Mouse (Mus musculus) kidney, postnatal 0 days (tissue): ENCODE measurements around the gene 4930595D18Rik. TPM values are rescaled to one million over a fixed set of nuclear protein-coding genes. Genes with fewer than 3 reads are reported as not detected.
A peak's percentile ranks its signal among the peaks of the same experiment; 100 is the strongest.

Experiments
- ATAC-seq: fragments of 200-750 bp; cut with Nextera tagmentation; replicated peaks from 2 replicates; pipeline ENCODE4 v1.8.0; 2017; ENCODE audit warnings: low read depth, moderate number of reproducible peaks, moderate TSS enrichment, moderate library complexity; ENCODE audit not compliant: low FRiP score
- DNase-seq: peaks from one replicate; pipeline ENCODE4 v3.0.0-alpha.2; 2016; ENCODE audit warnings: low spot score
- H3K27ac ChIP-seq: fragments of 300-500 bp; sonication (generic); 2 replicates; pipeline ENCODE4 v1.5.1; 2014; ENCODE audit warnings: mild to moderate bottlenecking
- H3K27me3 ChIP-seq: fragments of 300-500 bp; sonication (generic); 2 replicates; pipeline ENCODE4 v1.6.1; 2014; ENCODE audit warnings: low read length, mixed read lengths; ENCODE audit not compliant: insufficient read depth
- H3K36me3 ChIP-seq: fragments of 300-500 bp; sonication (generic); 2 replicates; pipeline ENCODE4 v1.6.1; 2014; ENCODE audit warnings: low read length, mixed read lengths; ENCODE audit not compliant: insufficient read depth
- H3K4me1 ChIP-seq: fragments of 300-500 bp; sonication (generic); replicated peaks from 2 replicates; pipeline ENCODE4 v1.6.1; 2014; ENCODE audit warnings: antibody characterized with exemption, low read length, mixed read lengths; ENCODE audit not compliant: insufficient read depth
- H3K4me2 ChIP-seq: fragments of 300-500 bp; sonication (generic); 2 replicates; pipeline ENCODE4 v1.6.1; 2014; ENCODE audit warnings: mild to moderate bottlenecking, low read length, moderate library complexity, mixed read lengths
- H3K4me3 ChIP-seq: fragments of 300-500 bp; sonication (generic); replicated peaks from 2 replicates; pipeline ENCODE4 v1.5.1; 2014; ENCODE audit warnings: low read depth, low read length
- H3K9ac ChIP-seq: fragments of 300-500 bp; sonication (generic); 2 replicates; pipeline ENCODE4 v1.6.1; 2014; ENCODE audit warnings: low read depth, low read length
- H3K9me3 ChIP-seq: fragments of 300-500 bp; sonication (generic); replicated peaks from 2 replicates; pipeline ENCODE4 v1.6.1; 2016; ENCODE audit warnings: low read length, inconsistent platforms, mixed read lengths
- CTCF ChIP-seq: IDR thresholded peaks from 2 replicates; pipeline ENCODE4 v1.5.1; 2016; ENCODE audit warnings: antibody characterized with exemption, low read depth, mild to moderate bottlenecking, moderate library complexity
- WGBS: fragments of 180-500 bp; shearing (Covaris S2); extraction: QIAGEN DNeasy Blood & Tissue Kit; methylation state at CpG from one replicate; pipeline ENCODE4 v1.1.7; 2014; 5-methylcytosine and 5-hydroxymethylcytosine counted together
- polyA plus RNA-seq: library from polyadenylated mRNA; unstranded; fragments of >200 nt; fragmentation: Nextera tagmentation; extraction: Ambion mirVana; gene quantifications from 2 replicates; pipeline ENCODE4 v1.2.1, GENCODE M21; 2015

Gene 4930595D18Rik
- polyA plus RNA-seq, 1 experiment from 2014 or later = not detected

DNA sequence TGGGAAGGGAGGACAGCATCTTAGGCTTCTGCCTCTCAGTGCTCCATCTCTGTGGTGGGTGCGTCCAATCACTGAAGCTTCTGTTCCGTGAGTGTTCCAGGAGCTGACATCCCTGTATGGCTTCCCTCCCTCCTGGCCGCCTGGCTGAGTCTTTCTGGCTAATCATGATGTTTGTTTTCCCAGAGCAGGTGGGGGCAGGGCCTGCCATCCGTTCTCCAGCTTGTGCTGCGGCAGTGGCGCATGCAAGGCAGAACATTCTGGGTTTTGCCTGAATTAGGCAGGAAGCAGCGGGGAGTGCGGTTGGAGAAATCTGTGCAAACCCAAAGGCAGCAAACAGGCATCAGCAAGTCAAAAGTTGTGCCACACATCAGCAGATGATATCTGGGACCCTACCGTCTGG is 39.0 kb downstream of the 4930595D18Rik start:
- Histone ChIP-seq H3K27ac (no peak overlapping the region), H3K36me3 (no peaks in the 10 kb centered on the region), H3K9ac (no peak overlapping the region), H3K27me3 (no peaks in the 10 kb centered on the region), H3K4me3 (no peak overlapping the region), H3K9me3 (no peaks in the 10 kb centered on the region), H3K4me1 (peaks cover 19% of the 10 kb centered on the region), H3K4me2 (no peak overlapping the region)
- TF ChIP-seq CTCF = no peak
- WGBS = 27% methylated on average over 9 of the region's 9 CpGs
- DNase-seq = peak; percentile 27
- no peak; the same call in 1 of the 2 replicates for ATAC-seq

DNA sequence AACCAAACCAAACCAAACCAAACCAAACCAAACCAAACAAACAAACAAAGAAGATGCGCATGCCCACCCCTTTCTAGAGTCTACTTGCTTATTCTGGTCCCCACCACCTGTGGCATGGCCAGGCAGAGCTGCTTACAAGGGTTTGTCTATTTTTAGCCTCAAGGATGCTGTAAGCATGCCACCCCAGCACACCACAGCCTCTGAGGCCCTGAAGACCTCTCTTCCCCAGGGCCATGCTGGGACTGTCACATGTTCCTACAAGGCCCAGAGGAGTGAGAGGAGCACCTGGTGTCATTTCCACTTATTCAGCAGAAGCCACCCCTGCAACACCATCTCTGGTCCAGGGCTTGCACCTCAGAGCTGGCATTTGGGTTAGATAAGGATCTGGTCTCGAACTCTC is 39.7 kb downstream of the 4930595D18Rik start:
- 96% methylated on average over 2 of the region's 2 CpGs for WGBS
- H3K27ac ChIP-seq = no peak overlapping the region
- ATAC-seq = no peak

DNA sequence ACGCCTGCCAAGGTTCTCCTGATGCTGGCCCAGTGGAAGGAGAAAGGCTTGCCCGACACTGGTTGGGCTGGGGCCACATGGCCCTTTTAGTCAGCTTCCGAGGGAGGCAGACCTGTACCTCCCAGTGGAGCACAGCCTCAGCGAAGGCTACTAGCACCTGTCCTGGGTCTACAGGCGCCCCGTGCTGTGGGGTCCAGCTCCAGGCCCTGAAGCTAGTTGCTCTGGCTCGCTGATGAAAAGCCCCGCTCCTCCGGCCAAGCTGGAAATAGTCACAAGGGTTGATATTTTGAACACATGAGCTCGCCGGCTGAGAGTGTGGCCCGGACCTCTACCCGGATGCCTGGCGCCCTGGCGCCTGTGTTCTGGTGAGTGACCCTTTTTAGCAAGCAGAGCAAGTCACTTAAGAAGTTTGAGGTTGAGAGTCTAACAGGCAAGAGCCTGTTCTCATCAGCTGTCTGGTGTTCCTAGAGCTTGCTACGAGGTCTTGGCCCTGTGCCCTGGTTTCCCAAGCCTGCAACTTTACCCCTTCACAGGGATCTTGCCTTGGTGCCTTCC is 40.7 kb downstream of the 4930595D18Rik start:
- H3K4me3 ChIP-seq = no peak overlapping the region
- peaks cover 19% of the 10 kb centered on the region for H3K4me1 ChIP-seq
- peak overlapping the region; percentile 62; the same call in 1 of the 2 replicates for H3K27ac ChIP-seq
- 63% methylated on average over 16 of the region's 16 CpGs for WGBS
- ATAC-seq = 0 out of 2 replicates have a peak, but pooled peaks have one; percentile 12
- DNase-seq = no peak
- H3K9ac ChIP-seq = no peak overlapping the region
- H3K4me2 ChIP-seq = peak overlapping the region; percentile 36
- no peaks in the 10 kb centered on the region for H3K9me3 ChIP-seq
- no peaks in the 10 kb centered on the region for H3K36me3 ChIP-seq
- no peak for TF ChIP-seq CTCF
- H3K27me3 ChIP-seq = no peaks in the 10 kb centered on the region

More for the DNA sequence above, 39.7 kb downstream of the 4930595D18Rik start:
- Histone ChIP-seq H3K4me1 (peaks cover 19% of the 10 kb centered on the region), H3K27me3 (no peaks in the 10 kb centered on the region), H3K4me2 (no peak overlapping the region), H3K9ac (no peak overlapping the region), H3K36me3 (no peaks in the 10 kb centered on the region), H3K4me3 (no peak overlapping the region), H3K9me3 (no peaks in the 10 kb centered on the region)
- TF ChIP-seq CTCF = no peak
- DNase-seq = no peak

DNA sequence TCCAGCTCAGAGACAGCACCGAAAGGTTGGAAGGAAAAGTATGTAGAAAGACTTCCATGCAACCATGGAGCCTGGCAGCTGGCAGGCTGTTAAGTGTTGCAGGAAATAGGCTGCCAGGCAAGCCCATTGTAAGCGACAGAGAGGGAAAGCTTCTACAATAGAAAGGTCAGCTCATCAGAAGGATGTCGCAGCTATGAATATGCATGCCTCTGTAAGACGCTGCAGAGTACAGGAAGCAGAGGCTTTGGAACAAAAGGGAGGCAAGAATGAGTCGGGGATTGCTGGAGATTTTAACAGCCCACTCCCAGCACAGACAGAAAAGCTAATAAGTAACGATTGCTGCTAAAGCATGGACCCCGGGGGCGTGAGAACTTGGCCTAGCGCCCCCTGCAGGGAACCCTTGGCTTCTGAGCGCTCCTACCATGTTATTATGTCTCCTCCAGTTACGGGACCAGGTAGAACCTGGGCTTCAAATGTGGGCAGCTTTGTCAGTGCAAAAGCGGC is 41.2 kb downstream of the 4930595D18Rik start:
- no peak overlapping the region for H3K4me3 ChIP-seq
- H3K9me3 ChIP-seq = no peaks in the 10 kb centered on the region
- H3K4me2 ChIP-seq = peak overlapping the region; percentile 36
- H3K27me3 ChIP-seq = no peaks in the 10 kb centered on the region
- H3K9ac ChIP-seq = 0 out of 2 replicates have a peak overlapping the region, but pooled peaks have one; percentile 46
- peaks cover 19% of the 10 kb centered on the region for H3K4me1 ChIP-seq
- peak overlapping the region; percentile 62; the same call in 1 of the 2 replicates for H3K27ac ChIP-seq
- WGBS = 17% methylated on average over 12 of the region's 12 CpGs
- ATAC-seq (0 out of 2 replicates have a peak, but pooled peaks have one; percentile 14), DNase-seq (peak; percentile 37)
- peak; percentile 57 for TF ChIP-seq CTCF
- no peaks in the 10 kb centered on the region for H3K36me3 ChIP-seq

DNA sequence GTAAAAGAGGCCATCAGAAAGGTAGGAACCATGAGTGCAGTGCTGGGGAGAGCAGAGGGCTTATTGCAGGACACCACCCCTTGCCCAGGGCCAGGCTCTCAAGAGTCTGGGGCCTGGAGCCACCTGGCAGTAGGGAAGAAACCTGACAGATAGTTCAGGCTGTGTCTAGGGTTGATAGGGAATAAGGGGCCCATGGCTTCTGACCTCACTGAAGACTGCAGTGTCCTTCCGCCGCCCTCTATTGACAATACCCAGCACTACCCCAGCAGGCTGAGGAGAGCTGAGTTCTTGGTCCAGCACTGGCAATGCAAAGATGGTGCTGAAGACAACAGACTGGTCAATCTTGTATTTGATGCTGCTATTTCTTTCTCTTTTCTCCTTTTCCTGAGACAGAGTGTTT is 47.2 kb downstream of the 4930595D18Rik start:
- TF ChIP-seq CTCF = peak; percentile 22; the same call in 1 of the 2 replicates

DNA sequence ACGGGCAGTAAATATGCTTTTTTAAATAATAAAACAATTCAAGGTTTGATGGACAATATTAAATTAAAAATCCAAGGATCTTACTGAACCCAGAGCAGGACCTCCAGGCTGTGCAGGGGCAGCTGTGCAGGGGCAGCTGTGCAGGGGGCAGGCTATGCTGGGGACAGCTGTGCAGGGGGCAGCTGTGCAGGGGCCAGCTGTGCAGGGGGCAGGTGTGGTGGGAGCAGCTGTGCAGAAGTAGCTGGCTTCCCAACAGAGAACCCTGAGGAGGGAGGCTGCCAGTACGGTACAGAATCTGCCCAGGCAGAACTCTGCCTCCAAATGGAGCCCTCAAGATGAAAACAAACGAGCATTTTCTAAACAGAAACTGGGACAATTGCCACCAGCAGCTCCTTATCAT is 48.3 kb downstream of the 4930595D18Rik start:
- Histone ChIP-seq H3K36me3 (no peaks in the 10 kb centered on the region), H3K9me3 (no peaks in the 10 kb centered on the region), H3K4me2 (no peak overlapping the region), H3K4me3 (no peak overlapping the region), H3K9ac (no peak overlapping the region), H3K27me3 (no peaks in the 10 kb centered on the region), H3K27ac (no peak overlapping the region), H3K4me1 (peaks cover 4% of the 10 kb centered on the region; the same call in 1 of the 2 replicates)
- no peak for TF ChIP-seq CTCF
- ATAC-seq = no peak
- no peak for DNase-seq
- 67% methylated on average over 3 of the region's 3 CpGs for WGBS

More for the DNA sequence above, 47.2 kb downstream of the 4930595D18Rik start:
- 54% methylated on average over 2 of the region's 2 CpGs for WGBS
- no peak overlapping the region for H3K4me2 ChIP-seq
- ATAC-seq (no peak), DNase-seq (no peak)
- H3K4me3 ChIP-seq = no peak overlapping the region
- H3K27me3 ChIP-seq = no peaks in the 10 kb centered on the region
- H3K4me1 ChIP-seq = peaks cover 4% of the 10 kb centered on the region; the same call in 1 of the 2 replicates
- H3K36me3 ChIP-seq = no peaks in the 10 kb centered on the region
- H3K9ac ChIP-seq = no peak overlapping the region
- no peaks in the 10 kb centered on the region for H3K9me3 ChIP-seq
- no peak overlapping the region for H3K27ac ChIP-seq
